Mouse (Mus musculus) thymus, adult 2 months (tissue): Measurements from ENCODE around the gene Dennd2a. TPM values are rescaled to one million over a fixed set of nuclear protein-coding genes. Genes with fewer than 3 reads are reported as not detected.
A peak's percentile ranks its signal among the peaks of the same experiment; 100 is the strongest.

ENCODE experiments used
- DNase-seq: peaks from one replicate; pipeline ENCODE4 v3.0.0; 2021
- H3K27ac ChIP-seq: fragments of 200-500 bp; 2 replicates; pipeline ENCODE4 v1.5.1; 2012; ENCODE audit warnings: low read length, control low read depth; ENCODE audit not compliant: control insufficient read depth, insufficient read depth
- H3K27me3 ChIP-seq: fragments of 200-500 bp; 2 replicates; pipeline ENCODE4 v1.6.1; 2012; ENCODE audit warnings: mild to moderate bottlenecking, low read length, moderate library complexity, mixed read lengths; ENCODE audit not compliant: control insufficient read depth, insufficient read depth
- H3K36me3 ChIP-seq: fragments of 200-500 bp; 2 replicates; pipeline ENCODE4 v1.6.1; 2012; ENCODE audit warnings: mild to moderate bottlenecking, low read length, moderate library complexity; ENCODE audit not compliant: control insufficient read depth, insufficient read depth
- H3K4me1 ChIP-seq: fragments of 200-500 bp; replicated peaks from 2 replicates; pipeline ENCODE4 v1.6.1; 2012; ENCODE audit warnings: low read length; ENCODE audit not compliant: control insufficient read depth, insufficient read depth
- H3K4me3 ChIP-seq: fragments of 200-500 bp; 2 replicates; pipeline ENCODE4 v1.5.1; 2012; ENCODE audit warnings: mild to moderate bottlenecking, low read length, control low read depth, moderate library complexity; ENCODE audit not compliant: control insufficient read depth, insufficient read depth
- CTCF ChIP-seq: fragments of 200-500 bp; IDR thresholded peaks from 2 replicates; pipeline ENCODE4 v1.5.1; 2012; ENCODE audit warnings: mild to moderate bottlenecking, control low read depth, low read length, moderate library complexity, borderline replicate concordance; ENCODE audit not compliant: control insufficient read depth, poor library complexity, insufficient read depth; ENCODE audit errors: extremely low read depth
- POLR2A ChIP-seq: fragments of 200-500 bp; IDR thresholded peaks from 2 replicates; pipeline ENCODE4 v1.6.1; 2012; ENCODE audit warnings: mild to moderate bottlenecking, low read length, control low read depth, moderate library complexity; ENCODE audit not compliant: control insufficient read depth, poor library complexity, insufficient read depth; ENCODE audit errors: extremely low read depth
- WGBS: fragments of 180-500 bp; shearing (Covaris S2); methylation state at CpG from one replicate; pipeline ENCODE4 v1.1.7; 2018; 5-methylcytosine and 5-hydroxymethylcytosine counted together
- polyA plus RNA-seq: library from polyadenylated mRNA; depleted of rRNA; stranded (reverse); fragments of >200 nt; gene quantifications from 2 replicates; pipeline ENCODE4 v1.2.3, GENCODE M21; 2012

Dennd2a gene
- polyA plus RNA-seq, 1 experiment: 3.2 TPM

GRCm38 (mm10) chr6:39460040-39460439 is 97.6 kb downstream of the Dennd2a start:
- no peak overlapping the region for H3K27ac ChIP-seq
- WGBS: 96% methylated on average over 11 of the region's 11 CpGs

GRCm38 (mm10) chr6:39455339-39456160 is 102.1 kb downstream of the Dennd2a start:
- H3K4me3 ChIP-seq: no peak overlapping the region
- TF ChIP-seq CTCF (no peak), POLR2A (no peak)
- 85% methylated on average over 8 of the region's 8 CpGs for WGBS

More at GRCm38 (mm10) chr6:39460040-39460439, 97.6 kb downstream of the Dennd2a start:
- DNase-seq: peak; percentile 30
- TF ChIP-seq POLR2A: no peak
- TF ChIP-seq CTCF: no peak
- Histone ChIP-seq H3K36me3 (no peaks in the 10 kb centered on the region), H3K4me3 (no peak overlapping the region), H3K4me1 (no peaks in the 10 kb centered on the region), H3K27me3 (no peaks in the 10 kb centered on the region)

GRCm38 (mm10) chr6:39454616-39455015 is 103.1 kb downstream of the Dennd2a start:
- DNase-seq: no peak
- Histone ChIP-seq H3K36me3 (no peaks in the 10 kb centered on the region), H3K4me3 (no peak overlapping the region), H3K4me1 (no peaks in the 10 kb centered on the region), H3K27ac (no peak overlapping the region), H3K27me3 (no peaks in the 10 kb centered on the region)
- WGBS: 83% methylated on average over 2 of the region's 2 CpGs
- TF ChIP-seq CTCF (no peak), POLR2A (no peak)

More at GRCm38 (mm10) chr6:39455339-39456160, 102.1 kb downstream of the Dennd2a start:
- H3K27me3 ChIP-seq: no peaks in the 10 kb centered on the region
- H3K4me1 ChIP-seq: no peaks in the 10 kb centered on the region
- no peak for DNase-seq
- no peak overlapping the region for H3K27ac ChIP-seq
- H3K36me3 ChIP-seq: no peaks in the 10 kb centered on the region

- 88% methylated on average over 4 of the region's 4 CpGs for WGBS
- Histone ChIP-seq H3K27me3 (no peaks in the 10 kb centered on the region), H3K27ac (no peak overlapping the region), H3K4me3 (no peak overlapping the region), H3K4me1 (no peaks in the 10 kb centered on the region), H3K36me3 (no peaks in the 10 kb centered on the region)
- TF ChIP-seq POLR2A (no peak), CTCF (no peak)
- no peak for DNase-seq
These were observed 104.1 kb downstream of the Dennd2a start for GRCm38 (mm10) chr6:39453564-39453963.

GRCm38 (mm10) chr6:39451033-39451432 is 106.6 kb downstream of the Dennd2a start:
- Histone ChIP-seq H3K4me3 (no peak overlapping the region), H3K27me3 (no peaks in the 10 kb centered on the region), H3K27ac (no peak overlapping the region), H3K4me1 (no peaks in the 10 kb centered on the region), H3K36me3 (no peaks in the 10 kb centered on the region)
- TF ChIP-seq CTCF: no peak
- no peak for TF ChIP-seq POLR2A
- 82% methylated on average over 3 of the region's 3 CpGs for WGBS
- no peak for DNase-seq

DNA sequence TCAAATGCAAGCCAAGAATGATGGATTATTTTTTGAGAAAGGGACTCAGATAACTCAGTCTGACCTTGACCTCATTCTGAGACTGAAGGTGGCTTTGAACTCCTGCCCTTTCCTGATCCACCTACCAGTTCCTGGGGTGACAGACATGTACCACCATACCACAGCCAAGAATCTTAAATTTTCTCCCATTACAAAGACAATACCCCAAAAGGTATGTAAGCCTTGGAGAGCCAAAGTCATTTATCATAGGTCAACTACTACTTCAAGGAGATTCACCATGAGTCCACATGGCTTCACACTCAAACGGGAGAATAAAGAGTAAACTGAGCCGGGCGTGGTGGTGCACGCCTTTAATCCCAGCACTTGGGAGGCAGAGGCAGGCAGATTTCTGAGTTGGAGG is 107.1 kb downstream of the Dennd2a start:
- H3K27ac ChIP-seq: no peak overlapping the region
- H3K27me3 ChIP-seq: no peaks in the 10 kb centered on the region
- 97% methylated on average over 4 of the region's 4 CpGs for WGBS
- TF ChIP-seq POLR2A: no peak
- no peak for TF ChIP-seq CTCF
- no peak for DNase-seq
- H3K4me3 ChIP-seq: no peak overlapping the region
- H3K4me1 ChIP-seq: no peaks in the 10 kb centered on the region
- H3K36me3 ChIP-seq: no peaks in the 10 kb centered on the region
